Mouse (Mus musculus) lung, postnatal 0 days (tissue): Measurements from ENCODE around the gene Sptb.

Source experiments
- CTCF ChIP-seq: IDR thresholded peaks from 2 replicates; pipeline ENCODE4 v1.5.1; 2016; ENCODE audit warnings: antibody characterized with exemption, mild to moderate bottlenecking
- EP300 ChIP-seq: IDR thresholded peaks from 2 replicates; pipeline ENCODE4 v1.6.1; 2016; ENCODE audit warnings: antibody characterized with exemption, mild to moderate bottlenecking, control low read depth

DNA sequence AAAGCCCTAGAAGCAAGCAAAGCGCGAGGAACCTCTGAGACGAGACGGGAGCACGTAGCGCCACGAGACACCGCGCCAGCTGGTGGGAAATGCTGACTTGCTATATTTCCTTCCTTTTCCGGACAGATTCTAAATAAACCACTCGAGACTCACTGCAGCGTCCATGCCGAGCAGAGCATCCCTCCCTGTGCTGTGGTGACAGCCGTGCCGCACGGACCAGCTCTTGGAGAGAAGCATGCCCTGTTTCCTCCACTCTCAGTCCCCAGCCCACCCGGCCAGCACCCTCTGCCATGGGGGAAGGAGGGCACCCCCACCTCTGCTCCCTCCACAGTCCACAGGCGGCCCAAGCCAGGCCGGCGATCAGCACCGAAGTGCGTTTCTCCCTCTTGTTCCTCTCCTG, 33.9 kb downstream of the Sptb start:
- TF ChIP-seq EP300 (no peak), CTCF (no peak)
